Comparison of ENCODE assay signal across 8 mouse cellular contexts in the genomic region with DNA sequence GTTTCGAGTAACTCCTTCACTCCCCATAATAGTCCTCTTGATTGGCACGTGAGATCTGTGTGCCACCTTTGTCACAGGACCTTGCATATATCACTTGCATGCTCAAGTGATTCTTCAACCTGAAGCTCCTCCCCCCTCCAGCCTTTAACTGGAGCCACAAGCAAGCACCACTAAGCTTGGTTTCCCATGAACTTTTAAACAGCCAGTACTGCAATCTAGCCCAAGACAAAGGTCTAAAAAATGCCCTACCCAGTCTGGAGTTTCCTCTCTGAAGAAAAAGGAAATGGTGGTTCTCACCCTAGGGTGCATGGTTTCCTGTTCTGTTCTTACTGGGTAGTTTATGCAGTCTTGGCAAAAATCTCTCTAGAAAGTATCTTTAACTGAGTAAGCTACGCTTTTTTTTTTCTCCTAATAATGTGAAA. TPM values are rescaled to one million over a fixed set of nuclear protein-coding genes. Genes with fewer than 3 reads are reported as not detected.
A peak's percentile ranks its signal among the peaks of the same experiment; 100 is the strongest.
DNase-seq lines count a peak whose midpoint lies in the region; ATAC-seq and TF ChIP-seq lines count a peak whose summit lies in the region.
"Had no signal": no experiment of that assay in that cellular context is flagged by ENCODE, and none has a peak within 500 bp of the region (broad histone marks: within the 10 kb centered on the region; RNA-seq: fewer than 3 reads in every experiment).

No protein-coding gene starts in this region.

- no peak overlapping the region for H3K4me3 ChIP-seq in lung, postnatal 0 days (ENCODE audit: low read depth, low read length)
- no peak overlapping the region for H3K4me3 ChIP-seq in intestine, postnatal 0 days (ENCODE audit: low read depth, low read length)
- H3K4me3 ChIP-seq in forebrain, embryonic 13.5 days: no peak overlapping the region
- H3K4me3 ChIP-seq: lung, embryonic 15.5 days had no signal

- no peaks in the 10 kb centered on the region for H3K36me3 ChIP-seq in lung, postnatal 0 days (ENCODE audit: insufficient read depth, low read length)
- no peaks in the 10 kb centered on the region for H3K36me3 ChIP-seq in intestine, postnatal 0 days (ENCODE audit: control insufficient read depth, insufficient read depth)
- peaks cover 10% of the 10 kb centered on the region; the same call in 1 of the 2 replicates for H3K36me3 ChIP-seq in forebrain, embryonic 13.5 days (ENCODE audit: poor library complexity, severe bottlenecking)

- peak; percentile 65 for DNase-seq in lung, postnatal 0 days (ENCODE audit: low spot score)
- DNase-seq in lung, postnatal 14 days: no peak
- DNase-seq in spleen, postnatal 36 days (ENCODE audit: low spot score in 2 of 2): peak; percentile 55 to 68
- DNase-seq in layer of hippocampus, adult 18-20 months (ENCODE audit: low spot score in 2 of 2): no peak

- H3K27ac ChIP-seq in lung, postnatal 0 days (ENCODE audit: low read length): no peak overlapping the region
- H3K27ac ChIP-seq in intestine, postnatal 0 days (ENCODE audit: low read depth, low read length): peak overlapping the region; percentile 21; the same call in 1 of the 2 replicates
- no peak overlapping the region for H3K27ac ChIP-seq in forebrain, embryonic 13.5 days
- H3K27ac ChIP-seq: lung, embryonic 15.5 days had no signal

- peak; percentile 78 for ATAC-seq in lung, postnatal 0 days
- peak; percentile 95 for ATAC-seq in activated CD4-positive, CD25-positive, alpha-beta regulatory T cell, adult 4 months
- peak; percentile 87 for ATAC-seq in intestine, postnatal 0 days
- ATAC-seq in forebrain, embryonic 13.5 days: no peak

- no peaks in the 10 kb centered on the region for H3K27me3 ChIP-seq in lung, postnatal 0 days (replicated peaks; ENCODE audit: insufficient read depth, low read length)
- H3K27me3 ChIP-seq in intestine, postnatal 0 days (replicated peaks; ENCODE audit: control insufficient read depth, insufficient read depth, low read length): no peaks in the 10 kb centered on the region
- no peaks in the 10 kb centered on the region for H3K27me3 ChIP-seq in forebrain, embryonic 13.5 days
- H3K27me3 ChIP-seq: lung, embryonic 15.5 days had no signal

- TF ChIP-seq EP300 in lung, postnatal 0 days (IDR thresholded peaks at IDR 0.05): peak; percentile 35; the same call in 1 of the 2 replicates

- no peak for TF ChIP-seq CTCF in lung, postnatal 0 days (IDR thresholded peaks at IDR 0.05)
- no peak for TF ChIP-seq CTCF in intestine, postnatal 0 days (IDR thresholded peaks at IDR 0.05; ENCODE audit: low read depth)

- H3K9me3 ChIP-seq in lung, postnatal 0 days (ENCODE audit: low read length): 0 out of 2 replicates have a peak, but pooled peaks cover 3% of the 10 kb centered on the region
- no peaks in the 10 kb centered on the region for H3K9me3 ChIP-seq in intestine, postnatal 0 days (ENCODE audit: control insufficient read depth)
- H3K9me3 ChIP-seq in forebrain, embryonic 13.5 days (replicated peaks): no peaks in the 10 kb centered on the region
- H3K9me3 ChIP-seq: lung, embryonic 15.5 days had no signal

- no peak overlapping the region for H3K9ac ChIP-seq in lung, postnatal 0 days (replicated peaks; ENCODE audit: low read depth)
- no peak overlapping the region for H3K9ac ChIP-seq in intestine, postnatal 0 days (ENCODE audit: low read depth, low read length)
- H3K9ac ChIP-seq in forebrain, embryonic 13.5 days: no peak overlapping the region
- H3K9ac ChIP-seq: lung, embryonic 15.5 days had no signal

- no peak overlapping the region for H3K4me2 ChIP-seq in lung, postnatal 0 days (replicated peaks; ENCODE audit: low read depth, low read length)
- H3K4me2 ChIP-seq in intestine, postnatal 0 days (replicated peaks; ENCODE audit: low read depth): no peak overlapping the region; the same call in 1 of the 2 replicates
- no peak overlapping the region for H3K4me2 ChIP-seq in forebrain, embryonic 13.5 days
- H3K4me2 ChIP-seq: lung, embryonic 15.5 days had no signal

- 58% methylated on average over 3 of the region's 3 CpGs for WGBS in lung, postnatal 0 days
- WGBS in intestine, postnatal 0 days: 61% methylated on average over 3 of the region's 3 CpGs
- WGBS in forebrain, embryonic 13.5 days: 80% methylated on average over 3 of the region's 3 CpGs

- no peaks in the 10 kb centered on the region; the same call in 1 of the 2 replicates for H3K4me1 ChIP-seq in lung, postnatal 0 days (ENCODE audit: insufficient read depth, low read depth, low read length)
- no peaks in the 10 kb centered on the region for H3K4me1 ChIP-seq in intestine, postnatal 0 days (replicated peaks; ENCODE audit: control insufficient read depth, insufficient read depth, low read length)
- no peaks in the 10 kb centered on the region for H3K4me1 ChIP-seq in forebrain, embryonic 13.5 days
- H3K4me1 ChIP-seq: lung, embryonic 15.5 days had no signal

RNA-seq across cellular contexts. Expression of a gene that starts 32.6 kb away (rescaled TPM):
- polyA plus RNA-seq in lung, postnatal 0 days (2015; fragmentation: Nextera tagmentation; extraction: Ambion mirVana): 31.4 and 37.9 TPM in 2 replicates
- polyA plus RNA-seq in activated CD4-positive, CD25-positive, alpha-beta regulatory T cell, adult 4 months (2017; shearing (Covaris generic)): 10 to 100 TPM; 72.4 to 73.6 TPM
- 17.9 and 19.2 TPM in 2 replicates for polyA plus RNA-seq in intestine, postnatal 0 days (2015; fragmentation: Nextera tagmentation; extraction: Ambion mirVana)
- 44.8 and 51.6 TPM in 2 replicates for polyA plus RNA-seq in forebrain, embryonic 13.5 days (2015; fragmentation: Nextera tagmentation; extraction: Ambion mirVana)
- 100 to 1,000 TPM; 212 TPM for total RNA-seq in layer of hippocampus, adult 18-20 months (2021)

Comparison
In these comparisons a context has a peak if more than half of its experiments do, and no peak if none do; other contexts are left out.
1. DNase-seq: peak in lung, postnatal 0 days (single experiment) and spleen, postnatal 36 days (2 of 2); none in lung, postnatal 14 days (single experiment) and layer of hippocampus, adult 18-20 months (0 of 2).